Mouse (Mus musculus): ENCODE data around the gene Rdh8.
"Not testable (repeated sequence)": the region's sequence is repeated elsewhere in the genome, so short reads cannot be mapped to it uniquely, and the experiment has no call there.

Rdh8 gene

GRCm38 (mm10) chr9:20835431-20835954 lies 17.2 kb downstream of the Rdh8 start:
- in situ Hi-C loops (cut with MseI, MboI), result not testable (repeated sequence)

DNA sequence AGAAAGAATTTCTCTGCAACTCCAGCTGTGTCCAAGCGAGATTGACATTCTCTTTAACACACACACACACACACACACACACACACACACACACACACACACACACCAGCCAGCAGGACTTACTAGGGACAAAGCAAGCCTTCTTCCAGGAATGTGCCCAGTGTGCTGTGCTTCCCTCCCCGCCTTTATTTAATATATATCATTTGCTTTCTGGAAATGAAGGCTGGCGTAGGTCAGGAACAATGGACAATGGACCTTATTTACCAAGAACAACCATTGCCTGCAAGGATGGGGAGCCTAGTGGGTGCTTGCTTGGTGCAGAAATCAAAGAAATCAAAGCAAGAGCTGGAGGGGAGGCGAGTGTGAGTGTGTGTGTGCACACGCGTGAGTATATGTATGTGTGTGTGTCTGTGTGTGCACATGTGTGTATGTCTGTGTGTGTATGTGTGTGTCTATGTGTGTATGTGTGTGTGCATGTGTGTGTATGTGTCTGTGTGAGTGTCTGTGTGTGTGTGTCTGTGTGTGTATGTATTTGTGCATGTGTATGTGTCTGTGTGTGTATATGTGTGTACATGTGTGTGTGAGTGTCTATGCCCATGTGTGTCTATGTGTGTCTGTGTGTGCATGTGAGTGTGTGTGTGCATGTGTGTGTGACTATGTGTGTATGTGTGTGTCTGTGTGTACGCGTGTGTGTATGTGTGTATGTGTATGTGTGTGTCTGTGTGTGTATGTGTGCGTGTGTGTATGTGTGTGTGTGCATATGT lies 19.1 kb downstream of the Rdh8 start:
- in situ Hi-C loops (cut with MseI, MboI), result no loop called here

- in situ Hi-C loops (cut with MseI, MboI), result no loop called here
These were observed 20.6 kb downstream of the Rdh8 start for GRCm38 (mm10) chr9:20838931-20839330.

- in situ Hi-C loops (cut with MseI, MboI), result no loop called here
These were observed 23.9 kb downstream of the Rdh8 start for GRCm38 (mm10) chr9:20842211-20842610.

DNA sequence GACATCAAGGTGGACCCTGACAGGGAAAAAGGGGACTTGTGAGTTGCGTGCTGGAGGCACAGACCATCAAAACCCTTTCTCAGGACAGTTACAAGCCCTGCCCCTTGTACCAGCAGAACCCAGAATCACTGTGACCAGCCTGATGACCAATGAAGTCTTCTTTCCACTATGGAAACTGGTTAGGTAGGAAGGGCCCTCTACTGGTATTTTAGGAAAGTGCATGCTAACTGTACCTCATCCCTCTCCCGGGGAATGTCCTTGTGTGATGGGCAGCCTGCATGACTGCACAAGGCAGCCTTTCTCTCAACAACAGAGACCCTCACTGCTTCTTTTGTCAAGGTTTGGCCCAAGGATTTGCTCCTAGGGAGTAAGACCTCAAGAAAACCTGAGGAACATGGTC lies 24.4 kb downstream of the Rdh8 start:
- in situ Hi-C loops (cut with MseI, MboI), result no loop called here

- in situ Hi-C loops (cut with MseI, MboI), result no loop called here
These were observed 31.9 kb downstream of the Rdh8 start for GRCm38 (mm10) chr9:20850179-20850578.

GRCm38 (mm10) chr9:20857131-20857530 lies 38.8 kb downstream of the Rdh8 start:
- in situ Hi-C loops (cut with MseI, MboI), result no loop called here

DNA sequence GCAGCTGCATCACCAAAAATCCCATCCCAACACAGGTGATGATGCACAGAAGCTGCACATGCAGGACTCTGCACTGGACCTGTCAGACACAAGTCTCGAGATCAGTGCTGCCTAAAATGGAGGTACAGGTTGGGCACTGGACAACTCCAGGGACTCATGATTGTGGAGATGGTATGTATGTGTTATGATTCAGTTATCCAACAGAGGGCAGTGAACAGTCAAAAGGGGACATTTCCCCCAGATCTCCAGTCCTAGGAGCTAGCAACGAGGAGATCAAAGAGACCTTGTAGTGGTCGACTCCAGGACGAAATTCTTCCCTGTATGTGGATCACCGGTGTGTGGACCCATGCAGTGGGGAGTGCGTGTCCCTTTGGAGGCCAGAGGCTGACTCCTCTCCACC lies 41.6 kb downstream of the Rdh8 start:
- in situ Hi-C loops (cut with MseI, MboI), result no loop called here

- in situ Hi-C loops (cut with MseI, MboI), result no loop called here
These were observed 43.5 kb downstream of the Rdh8 start for GRCm38 (mm10) chr9:20861821-20862220.

- in situ Hi-C loops (cut with MseI, MboI), result no loop called here
These were observed 43.9 kb downstream of the Rdh8 start for GRCm38 (mm10) chr9:20862225-20862624.

DNA sequence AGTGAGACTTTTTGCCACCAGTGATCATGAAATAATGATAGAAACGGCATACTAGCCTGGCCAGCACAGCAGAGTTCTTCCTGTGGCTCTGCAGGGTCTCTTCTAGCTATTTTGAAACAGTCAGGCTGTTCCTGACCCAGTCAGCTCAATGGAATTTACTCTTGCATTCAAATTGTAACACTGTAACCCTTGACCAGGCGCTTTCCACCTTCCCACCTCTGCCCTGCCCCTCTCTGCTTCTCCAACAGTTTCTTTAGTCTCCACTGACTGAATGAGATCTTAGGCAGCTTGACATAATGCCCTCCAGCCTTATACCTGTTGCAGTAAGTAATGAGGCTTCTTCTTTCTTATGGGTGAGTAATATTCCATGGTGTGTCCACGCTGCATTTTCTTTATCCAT lies 48.6 kb downstream of the Rdh8 start:
- in situ Hi-C loops (cut with MseI, MboI), result no loop called here

DNA sequence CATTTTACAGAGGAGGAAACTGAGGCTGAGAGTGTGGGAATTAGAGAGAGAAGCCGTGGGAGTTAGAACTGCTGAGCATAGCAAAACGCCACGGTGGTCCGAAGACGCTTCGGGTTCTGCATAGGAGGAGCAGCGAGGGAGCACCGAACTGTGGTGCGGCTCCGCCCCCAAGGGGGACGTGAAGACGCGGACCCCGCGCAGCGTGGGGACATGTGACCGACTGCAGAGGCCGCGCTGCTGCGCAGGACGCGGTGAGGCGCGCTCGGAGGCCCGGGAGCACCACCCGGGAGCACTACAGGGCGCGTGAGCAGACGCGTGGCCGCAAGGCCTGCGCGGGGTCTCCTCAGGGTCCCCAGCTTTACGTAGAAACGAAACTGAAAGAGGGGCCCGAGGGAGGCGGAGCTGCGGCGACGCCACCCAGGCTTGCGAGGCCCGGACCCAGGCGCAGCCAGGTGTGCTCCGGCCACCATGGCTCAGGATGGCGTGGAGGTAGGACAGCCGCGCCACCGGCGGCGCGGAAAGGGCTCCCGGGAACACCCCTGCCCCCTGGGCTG lies 50.2 kb downstream of the Rdh8 start, which contains the start of gene A230050P20Rik:
Gene A230050P20Rik, plus strand, starts transcription at position 195 of the 554 bp plus-strand sequence.
- in situ Hi-C loops (cut with MseI, MboI), result no loop called here

GRCm38 (mm10) chr9:20869246-20869645 lies 50.9 kb downstream of the Rdh8 start:
- in situ Hi-C loops (cut with MseI, MboI), result no loop called here

DNA sequence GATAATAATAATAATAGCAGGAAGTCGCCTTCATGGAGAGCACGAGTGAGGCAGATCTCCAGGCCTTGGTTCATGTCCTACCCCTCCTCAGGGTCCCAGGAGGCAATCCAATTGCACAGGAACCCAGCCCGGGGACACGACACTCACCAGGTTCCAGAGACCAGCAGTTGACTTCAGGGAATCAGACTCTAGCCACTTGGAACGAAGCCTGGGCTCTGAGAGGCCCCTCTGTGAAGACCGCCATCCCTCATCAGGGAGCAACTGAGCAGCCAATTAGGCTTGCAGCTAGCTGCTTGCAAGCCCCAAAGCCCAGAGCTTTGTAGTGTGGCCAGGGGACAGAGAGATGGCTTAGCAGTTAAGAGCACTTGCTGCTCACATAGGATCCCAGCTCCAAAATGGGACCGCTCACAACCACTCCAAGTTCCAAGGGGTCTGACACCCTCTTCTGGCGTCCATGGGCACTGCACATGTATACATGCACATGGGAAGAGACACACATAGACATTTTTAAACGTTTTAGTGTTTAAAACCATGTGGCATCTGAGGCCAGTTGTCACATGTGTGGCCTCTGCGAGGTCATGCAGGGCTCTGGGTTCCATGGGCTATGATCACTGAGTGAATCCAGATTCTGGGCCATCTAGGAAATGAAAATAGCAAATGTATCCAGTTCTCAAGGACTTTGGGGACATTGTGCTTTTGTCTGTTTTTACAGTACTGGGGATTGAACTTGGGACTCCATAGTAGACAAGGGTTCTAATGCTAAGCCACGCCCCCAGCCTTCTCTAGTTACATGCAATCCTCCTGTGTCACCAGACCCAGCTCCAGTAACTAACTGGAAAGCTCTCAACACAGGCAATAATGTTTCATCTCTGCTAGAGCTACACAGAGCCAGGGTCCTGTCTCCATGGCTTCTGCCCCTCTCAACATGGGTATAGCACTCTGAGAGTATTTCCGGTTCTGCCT lies 52.2 kb downstream of the Rdh8 start:
- in situ Hi-C loops (cut with MseI, MboI), result no loop called here

DNA sequence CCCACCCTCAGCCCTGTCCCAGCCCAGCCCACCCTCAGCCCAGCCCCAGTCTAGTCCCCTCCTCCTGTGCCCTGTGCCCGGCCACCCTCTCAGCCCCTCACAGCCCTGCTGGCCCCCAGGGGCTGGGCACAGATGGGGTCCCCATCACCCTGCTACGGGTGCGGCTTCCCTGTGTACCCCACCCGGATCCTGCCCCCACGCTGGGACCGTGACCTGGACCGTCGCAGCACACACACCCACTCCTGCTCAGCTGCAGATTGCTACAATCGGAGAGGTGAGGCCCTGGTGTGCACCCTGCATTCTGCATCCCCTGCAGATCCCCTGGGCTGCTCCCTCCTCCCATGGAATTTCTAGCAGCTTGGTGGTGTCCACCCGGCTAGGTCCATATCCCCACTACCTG lies 54.7 kb downstream of the Rdh8 start:
- in situ Hi-C loops (cut with MseI, MboI), result no loop called here

- in situ Hi-C loops (cut with MseI, MboI), result no loop called here
These were observed 55.2 kb downstream of the Rdh8 start for GRCm38 (mm10) chr9:20873521-20873920.

GRCm38 (mm10) chr9:20875021-20875790 lies 56.9 kb downstream of the Rdh8 start:
- in situ Hi-C loops (cut with MseI, MboI), result no loop called here
